Mouse (Mus musculus) limb, embryonic 14.5 days (tissue): ENCODE measurements around the gene Cd101. TPM values are rescaled to one million over a fixed set of nuclear protein-coding genes. Genes with fewer than 3 reads are reported as not detected.

Experiments
- ATAC-seq: fragments of 200-750 bp; cut with Nextera tagmentation; 2 replicates; pipeline ENCODE4 v1.8.0; 2017; ENCODE audit warnings: low read depth, moderate number of reproducible peaks, moderate TSS enrichment; ENCODE audit not compliant: low FRiP score
- DNase-seq: peaks from one replicate; pipeline ENCODE4 v3.0.0-alpha.2; 2015; ENCODE audit warnings: low spot score
- H3K27ac ChIP-seq: fragments of 300-500 bp; sonication (generic); replicated peaks from 2 replicates; pipeline ENCODE4 v1.5.1; 2014; ENCODE audit warnings: low read depth, mild to moderate bottlenecking, low read length, moderate library complexity, mixed read lengths
- H3K27me3 ChIP-seq: fragments of 300-500 bp; sonication (generic); 2 replicates; pipeline ENCODE4 v1.6.1; 2014; ENCODE audit warnings: low read length, mixed read lengths; ENCODE audit not compliant: control insufficient read depth, insufficient read depth
- H3K36me3 ChIP-seq: fragments of 300-500 bp; sonication (generic); 2 replicates; pipeline ENCODE4 v1.6.1; 2014; ENCODE audit warnings: mild to moderate bottlenecking, low read length, moderate library complexity, mixed read lengths; ENCODE audit not compliant: control insufficient read depth, insufficient read depth
- H3K4me1 ChIP-seq: fragments of 300-500 bp; sonication (generic); 2 replicates; pipeline ENCODE4 v1.6.1; 2014; ENCODE audit warnings: antibody characterized with exemption, low read length, mixed read lengths; ENCODE audit not compliant: control insufficient read depth, insufficient read depth
- H3K4me2 ChIP-seq: fragments of 300-500 bp; sonication (generic); replicated peaks from 2 replicates; pipeline ENCODE4 v1.6.1; 2014; ENCODE audit warnings: low read depth, mild to moderate bottlenecking, low read length, moderate library complexity; ENCODE audit not compliant: severe bottlenecking
- H3K4me3 ChIP-seq: fragments of 300-500 bp; sonication (generic); replicated peaks from 2 replicates; pipeline ENCODE4 v1.5.1; 2014; ENCODE audit warnings: low read length
- H3K9ac ChIP-seq: fragments of 300-500 bp; sonication (generic); 2 replicates; pipeline ENCODE4 v1.6.1; 2014; ENCODE audit warnings: mild to moderate bottlenecking, low read depth, low read length, moderate library complexity; ENCODE audit not compliant: severe bottlenecking
- H3K9me3 ChIP-seq: fragments of 300-500 bp; sonication (generic); 2 replicates; pipeline ENCODE4 v1.6.1; 2016; ENCODE audit warnings: low read length; ENCODE audit not compliant: control insufficient read depth
- POLR2A ChIP-seq: fragments of 200-500 bp; IDR thresholded peaks from 2 replicates; pipeline ENCODE4 v1.8.0; 2012; ENCODE audit warnings: inconsistent platforms, mild to moderate bottlenecking, moderate library complexity, borderline replicate concordance; ENCODE audit not compliant: insufficient read depth, insufficient read length; ENCODE audit errors: extremely low read depth
- WGBS: fragments of 180-500 bp; shearing (Covaris S2); extraction: QIAGEN DNeasy Blood & Tissue Kit; methylation state at CpG from one replicate; pipeline ENCODE4 v1.1.7; 2014; 5-methylcytosine and 5-hydroxymethylcytosine counted together
- polyA plus RNA-seq, 2 experiments: library from polyadenylated mRNA; depleted of rRNA in 1 of 2; stranded (reverse) in 1 of 2; unstranded in 1 of 2; fragments of >200 nt; fragmentation: Nextera tagmentation in 1 of 2; extraction: Ambion mirVana in 1 of 2; gene quantifications; 2 replicates each; pipeline versions ENCODE4 v1.2.1 to v1.2.3; 2012 to 2014

The Cd101 gene
- polyA plus RNA-seq, 2 experiments, result 0.14 to 0.19 TPM

GRCm38 (mm10) chr3:101041997-101042396 lies 12.6 kb upstream of the Cd101 start:
- DNase-seq (no peak), ATAC-seq (no peak)
- Histone ChIP-seq H3K4me1 (peaks cover 9% of the 10 kb centered on the region; the same call in 1 of the 2 replicates), H3K9me3 (no peaks in the 10 kb centered on the region), H3K4me3 (no peak overlapping the region), H3K36me3 (peaks cover 45% of the 10 kb centered on the region), H3K4me2 (no peak overlapping the region), H3K9ac (no peak overlapping the region), H3K27ac (no peak overlapping the region), H3K27me3 (no peaks in the 10 kb centered on the region)
- TF ChIP-seq POLR2A, result no peak
- WGBS, result 74% methylated on average over 6 of the region's 7 CpGs

- Histone ChIP-seq H3K36me3 (peaks cover 28% of the 10 kb centered on the region), H3K9ac (no peak overlapping the region), H3K27ac (no peak overlapping the region), H3K27me3 (no peaks in the 10 kb centered on the region), H3K4me3 (no peak overlapping the region), H3K9me3 (no peaks in the 10 kb centered on the region), H3K4me1 (peaks cover 4% of the 10 kb centered on the region; the same call in 1 of the 2 replicates), H3K4me2 (no peak overlapping the region)
- no peak for DNase-seq
- 67% methylated on average over 5 of the region's 5 CpGs for WGBS
- ATAC-seq, result no peak
- no peak for TF ChIP-seq POLR2A
Measured at GRCm38 (mm10) chr3:101037984-101038545, 8.7 kb upstream of the Cd101 start.

GRCm38 (mm10) chr3:101036001-101036400 lies 6.6 kb upstream of the Cd101 start:
- WGBS, result 95% methylated on average over 2 of the region's 2 CpGs
- Histone ChIP-seq H3K36me3 (peaks cover 15% of the 10 kb centered on the region), H3K4me2 (no peak overlapping the region), H3K4me1 (peaks cover 8% of the 10 kb centered on the region; the same call in 1 of the 2 replicates), H3K9ac (no peak overlapping the region), H3K27ac (no peak overlapping the region), H3K9me3 (no peaks in the 10 kb centered on the region), H3K4me3 (no peak overlapping the region), H3K27me3 (no peaks in the 10 kb centered on the region)
- DNase-seq (no peak), ATAC-seq (no peak)
- TF ChIP-seq POLR2A, result no peak

- H3K27ac ChIP-seq, result no peak overlapping the region
- no peak overlapping the region for H3K4me3 ChIP-seq
- no peak overlapping the region for H3K4me2 ChIP-seq
- TF ChIP-seq POLR2A, result no peak
- 86% methylated on average over 9 of the region's 9 CpGs for WGBS
- no peak for DNase-seq
- H3K9me3 ChIP-seq, result no peaks in the 10 kb centered on the region
- 0 out of 2 replicates have a peak, but pooled peaks cover 4% of the 10 kb centered on the region for H3K36me3 ChIP-seq
- H3K4me1 ChIP-seq, result peaks cover 11% of the 10 kb centered on the region; the same call in 1 of the 2 replicates
- H3K27me3 ChIP-seq, result no peaks in the 10 kb centered on the region
- H3K9ac ChIP-seq, result no peak overlapping the region
- no peak for ATAC-seq
Measured at GRCm38 (mm10) chr3:101034509-101034908, 5.2 kb upstream of the Cd101 start.

GRCm38 (mm10) chr3:101033644-101034043 lies 4.3 kb upstream of the Cd101 start:
- Histone ChIP-seq H3K4me2 (no peak overlapping the region), H3K36me3 (0 out of 2 replicates have a peak, but pooled peaks cover 4% of the 10 kb centered on the region), H3K4me1 (peaks cover 11% of the 10 kb centered on the region; the same call in 1 of the 2 replicates), H3K9me3 (no peaks in the 10 kb centered on the region), H3K4me3 (no peak overlapping the region), H3K9ac (no peak overlapping the region), H3K27me3 (no peaks in the 10 kb centered on the region), H3K27ac (no peak overlapping the region)
- DNase-seq, result no peak
- TF ChIP-seq POLR2A, result no peak
- no peak for ATAC-seq
- 57% methylated on average over 4 of the region's 4 CpGs for WGBS
